Mouse (Mus musculus): Measurements from ENCODE around the gene Nup214.

The Nup214 gene

GRCm38 (mm10) chr2:32102944-32103343 lies 128.7 kb downstream of the Nup214 start:
- DNase-seq (ENCODE audit: low spot score): no peak

GRCm38 (mm10) chr2:32103557-32103956 lies 129.3 kb downstream of the Nup214 start:
- no peak for DNase-seq (ENCODE audit: low spot score)
